Mouse (Mus musculus) spleen, adult 2 months (tissue): ENCODE results near the gene Stpg3.

Experiments used
- CTCF ChIP-seq: fragments of 200-500 bp; IDR thresholded peaks from 2 replicates; pipeline ENCODE4 v1.5.1; 2011; ENCODE audit warnings: mild to moderate bottlenecking, inconsistent platforms; ENCODE audit not compliant: insufficient read depth, insufficient read length, insufficient replicate concordance; ENCODE audit errors: extremely low read depth
- POLR2A ChIP-seq: fragments of 200-500 bp; IDR thresholded peaks from 2 replicates; pipeline ENCODE4 v1.6.1; 2011; ENCODE audit warnings: low read depth, low read length, inconsistent platforms

GRCm38 (mm10) chr2:25234551-25235220 lies 20.2 kb upstream of the Stpg3 start:
- TF ChIP-seq CTCF (no peak), POLR2A (no peak)
